20 mouse cellular contexts compared by ENCODE assay signal in genomic region chr11:109702031-109702815, GRCm38 (mm10). TPM values are rescaled to one million over a fixed set of nuclear protein-coding genes. Genes with fewer than 3 reads are reported as not detected.
DNase-seq lines count a peak whose midpoint lies in the region; ATAC-seq and TF ChIP-seq lines count a peak whose summit lies in the region.
"Had no signal": no experiment of that assay in that cellular context is flagged by ENCODE, and none has a peak within 500 bp of the region (broad histone marks: within the 10 kb centered on the region; RNA-seq: fewer than 3 reads in every experiment).

No protein-coding gene starts in this region.

- no peaks in the 10 kb centered on the region for H3K27me3 ChIP-seq in intestine, embryonic 16.5 days (replicated peaks; ENCODE audit: control insufficient read depth, insufficient read depth, low read length)
- H3K27me3 ChIP-seq in liver, postnatal 0 days (ENCODE audit: insufficient read depth, low read length): no peaks in the 10 kb centered on the region
- H3K27me3 ChIP-seq: embryonic facial prominence, embryonic 15.5 days; forebrain, embryonic 12.5 days; hindbrain, embryonic 13.5 days; limb, embryonic 12.5 days; midbrain, embryonic 12.5 days had no signal

- peak overlapping the region; percentile 40 for H3K4me2 ChIP-seq in intestine, embryonic 16.5 days (ENCODE audit: low read depth, low read length)
- H3K4me2 ChIP-seq in liver, postnatal 0 days (ENCODE audit: low read depth, low read length): peak overlapping the region; percentile 35; the same call in 1 of the 2 replicates
- H3K4me2 ChIP-seq: embryonic facial prominence, embryonic 15.5 days; forebrain, embryonic 12.5 days; hindbrain, embryonic 13.5 days; limb, embryonic 12.5 days; midbrain, embryonic 12.5 days had no signal

- peak overlapping the region; percentile 54 for H3K9ac ChIP-seq in intestine, embryonic 16.5 days (ENCODE audit: low read depth, low read length)
- no peak overlapping the region; the same call in 1 of the 2 replicates for H3K9ac ChIP-seq in liver, postnatal 0 days (replicated peaks)
- H3K9ac ChIP-seq: embryonic facial prominence, embryonic 15.5 days; forebrain, embryonic 12.5 days; hindbrain, embryonic 13.5 days; limb, embryonic 12.5 days; midbrain, embryonic 12.5 days had no signal

- no peak for TF ChIP-seq EP300 in liver, postnatal 0 days (IDR thresholded peaks at IDR 0.05; ENCODE audit: low read depth)

- peak; percentile 38 for ATAC-seq in intestine, embryonic 16.5 days
- no peak for ATAC-seq in liver, postnatal 0 days

- peaks cover 12% of the 10 kb centered on the region for H3K4me1 ChIP-seq in intestine, embryonic 16.5 days (ENCODE audit: control insufficient read depth, insufficient read depth, low read length)
- peaks cover 29% of the 10 kb centered on the region for H3K4me1 ChIP-seq in liver, postnatal 0 days (ENCODE audit: insufficient read depth)
- H3K4me1 ChIP-seq: forebrain, embryonic 12.5 days had no signal

- no peak overlapping the region for H3K4me3 ChIP-seq in intestine, embryonic 16.5 days (ENCODE audit: low read length)
- H3K4me3 ChIP-seq in liver, postnatal 0 days (ENCODE audit: low read depth, low read length): no peak overlapping the region
- H3K4me3 ChIP-seq: embryonic facial prominence, embryonic 15.5 days; forebrain, embryonic 12.5 days; hindbrain, embryonic 13.5 days; limb, embryonic 12.5 days; midbrain, embryonic 12.5 days; myocyte had no signal

- H3K36me3 ChIP-seq in intestine, embryonic 16.5 days (ENCODE audit: control insufficient read depth, insufficient read depth, low read length): no peaks in the 10 kb centered on the region
- H3K36me3 ChIP-seq in liver, postnatal 0 days (replicated peaks; ENCODE audit: insufficient read depth, low read length): no peaks in the 10 kb centered on the region
- H3K36me3 ChIP-seq: embryonic facial prominence, embryonic 15.5 days; forebrain, embryonic 12.5 days; hindbrain, embryonic 13.5 days; limb, embryonic 12.5 days; midbrain, embryonic 12.5 days had no signal

- TF ChIP-seq CTCF in liver, postnatal 0 days (IDR thresholded peaks at IDR 0.05; ENCODE audit: low read depth): no peak

- H3K27ac ChIP-seq in intestine, embryonic 16.5 days (ENCODE audit: low read length): peak overlapping the region; percentile 94
- H3K27ac ChIP-seq in liver, postnatal 0 days (ENCODE audit: low read depth): peak overlapping the region; percentile 87
- H3K27ac ChIP-seq: embryonic facial prominence, embryonic 15.5 days; forebrain, embryonic 12.5 days; hindbrain, embryonic 13.5 days; limb, embryonic 12.5 days; midbrain, embryonic 12.5 days had no signal

- 31% methylated on average over 10 of the region's 10 CpGs for WGBS in intestine, embryonic 16.5 days
- 52% methylated on average over 10 of the region's 10 CpGs for WGBS in liver, postnatal 0 days (ENCODE audit: insufficient replicate concordance)

- DNase-seq in kidney, adult 11 months: peak; percentile 46
- DNase-seq in kidney, postnatal 10 days: no peak
- peak; percentile 50 for DNase-seq in kidney, postnatal 14 days
- no peak for DNase-seq in liver, postnatal 0 days
- no peak for DNase-seq in natural killer cell, adult 2 months (ENCODE audit: low spot score in 2 of 2)
- DNase-seq in urinary bladder, postnatal 10 days (ENCODE audit: low spot score): no peak
- DNase-seq in gastrocnemius, adult 18-20 months (ENCODE audit: low spot score): no peak
- DNase-seq: adrenal gland, adult 2 months; cerebellum, adult 2 months; layer of hippocampus, postnatal 36 days; lung, postnatal 4 days; right cerebral cortex, postnatal 14 days had no signal

- no peaks in the 10 kb centered on the region for H3K9me3 ChIP-seq in intestine, embryonic 16.5 days (ENCODE audit: control insufficient read depth, low read length)
- no peaks in the 10 kb centered on the region for H3K9me3 ChIP-seq in liver, postnatal 0 days (ENCODE audit: low read length)
- H3K9me3 ChIP-seq: embryonic facial prominence, embryonic 15.5 days; forebrain, embryonic 12.5 days; hindbrain, embryonic 13.5 days; limb, embryonic 12.5 days; midbrain, embryonic 12.5 days had no signal

RNA-seq across cellular contexts. Expression of gene Fam20a, which starts 19.9 kb away (rescaled TPM):
- 3.3 and 3.8 TPM in 2 replicates for polyA plus RNA-seq in intestine, embryonic 16.5 days (2015; fragmentation: Nextera tagmentation; extraction: Ambion mirVana)
- polyA plus RNA-seq in liver, postnatal 0 days (2015; fragmentation: Nextera tagmentation; extraction: Ambion mirVana): 28.0 and 29.0 TPM in 2 replicates
- total RNA-seq in gastrocnemius, adult 18-20 months (2021): 1 to 10 TPM; 1.2 to 2.0 TPM
- total RNA-seq: common myeloid progenitor, adult 5-6 weeks had no signal

RNA-seq across cellular contexts. Expression of gene Prkar1a, which starts 53.0 kb away (rescaled TPM):
- 250 and 256 TPM in 2 replicates for polyA plus RNA-seq in intestine, embryonic 16.5 days (2015; fragmentation: Nextera tagmentation; extraction: Ambion mirVana)
- 118 and 124 TPM in 2 replicates for polyA plus RNA-seq in liver, postnatal 0 days (2015; fragmentation: Nextera tagmentation; extraction: Ambion mirVana)
- total RNA-seq in gastrocnemius, adult 18-20 months (2021): 100 to 1,000 TPM in 1 of 2 experiments, 10 to 100 TPM in 1; 96.1 to 120 TPM

Comparison
In these comparisons a context has a peak if more than half of its experiments do, and no peak if none do; other contexts are left out.
1. DNase-seq: peak in kidney, adult 11 months (single experiment) and kidney, postnatal 14 days (single experiment); none in kidney, postnatal 10 days (single experiment), liver, postnatal 0 days (single experiment), natural killer cell, adult 2 months (0 of 2), urinary bladder, postnatal 10 days (single experiment) and gastrocnemius, adult 18-20 months (single experiment).